Mouse (Mus musculus): ENCODE data around the gene Clint1. TPM values are rescaled to one million over a fixed set of nuclear protein-coding genes. Genes with fewer than 3 reads are reported as not detected.

Gene Clint1
- polyA plus RNA-seq, 1 experiment, result 59.4 TPM

GRCm38 (mm10) chr11:45937478-45937877 is 85.6 kb downstream of the Clint1 start:
- TF ChIP-seq CTCF (IDR thresholded peaks at IDR 0.05; ENCODE audit: borderline replicate concordance, extremely low read depth, insufficient read depth, insufficient read length), result no peak
- TF ChIP-seq POLR2A (IDR thresholded peaks at IDR 0.05; ENCODE audit: borderline replicate concordance, extremely low read depth, insufficient read depth, insufficient read length, poor library complexity, severe bottlenecking), result no peak
- DNase-seq (ENCODE audit: low read depth), result no peak

- TF ChIP-seq POLR2A (IDR thresholded peaks at IDR 0.05; ENCODE audit: borderline replicate concordance, extremely low read depth, insufficient read depth, insufficient read length, poor library complexity, severe bottlenecking) (no peak), CTCF (IDR thresholded peaks at IDR 0.05; ENCODE audit: borderline replicate concordance, extremely low read depth, insufficient read depth, insufficient read length) (no peak)
- no peak for DNase-seq (ENCODE audit: low read depth)
Observed at GRCm38 (mm10) chr11:45938917-45939316, 87.1 kb downstream of the Clint1 start.

GRCm38 (mm10) chr11:45942281-45942680 is 90.4 kb downstream of the Clint1 start:
- no peak for DNase-seq (ENCODE audit: low read depth)
- TF ChIP-seq CTCF (IDR thresholded peaks at IDR 0.05; ENCODE audit: borderline replicate concordance, extremely low read depth, insufficient read depth, insufficient read length) (no peak), POLR2A (IDR thresholded peaks at IDR 0.05; ENCODE audit: borderline replicate concordance, extremely low read depth, insufficient read depth, insufficient read length, poor library complexity, severe bottlenecking) (no peak)

GRCm38 (mm10) chr11:45943108-45943705 is 91.4 kb downstream of the Clint1 start:
- TF ChIP-seq POLR2A (IDR thresholded peaks at IDR 0.05; ENCODE audit: borderline replicate concordance, extremely low read depth, insufficient read depth, insufficient read length, poor library complexity, severe bottlenecking), result no peak
- no peak for TF ChIP-seq CTCF (IDR thresholded peaks at IDR 0.05; ENCODE audit: borderline replicate concordance, extremely low read depth, insufficient read depth, insufficient read length)
- peak; percentile 73 for DNase-seq (ENCODE audit: low read depth)

GRCm38 (mm10) chr11:45943891-45944642 is 92.2 kb downstream of the Clint1 start:
- TF ChIP-seq POLR2A (IDR thresholded peaks at IDR 0.05; ENCODE audit: borderline replicate concordance, extremely low read depth, insufficient read depth, insufficient read length, poor library complexity, severe bottlenecking) (no peak), CTCF (IDR thresholded peaks at IDR 0.05; ENCODE audit: borderline replicate concordance, extremely low read depth, insufficient read depth, insufficient read length) (no peak)
- DNase-seq (ENCODE audit: low read depth), result peak; percentile 68

GRCm38 (mm10) chr11:45944643-45945156 is 92.8 kb downstream of the Clint1 start, which contains the start of gene Lsm11:
Gene Lsm11 (minus strand): TSS chr11:45944935.
- DNase-seq (ENCODE audit: low read depth), result peak; percentile 96
- peak; percentile 100 for TF ChIP-seq CTCF (IDR thresholded peaks at IDR 0.05; ENCODE audit: borderline replicate concordance, extremely low read depth, insufficient read depth, insufficient read length)
- peak; percentile 32; the same call in 1 of the 2 replicates for TF ChIP-seq POLR2A (IDR thresholded peaks at IDR 0.05; ENCODE audit: borderline replicate concordance, extremely low read depth, insufficient read depth, insufficient read length, poor library complexity, severe bottlenecking)

- DNase-seq (ENCODE audit: low read depth), result no peak
- no peak for TF ChIP-seq POLR2A (IDR thresholded peaks at IDR 0.05; ENCODE audit: borderline replicate concordance, extremely low read depth, insufficient read depth, insufficient read length, poor library complexity, severe bottlenecking)
- no peak for TF ChIP-seq CTCF (IDR thresholded peaks at IDR 0.05; ENCODE audit: borderline replicate concordance, extremely low read depth, insufficient read depth, insufficient read length)
Observed at GRCm38 (mm10) chr11:45946796-45947195, 94.9 kb downstream of the Clint1 start.

GRCm38 (mm10) chr11:45947491-45947890 is 95.6 kb downstream of the Clint1 start:
- DNase-seq (ENCODE audit: low read depth), result peak; percentile 20
- TF ChIP-seq CTCF (IDR thresholded peaks at IDR 0.05; ENCODE audit: borderline replicate concordance, extremely low read depth, insufficient read depth, insufficient read length), result no peak
- no peak for TF ChIP-seq POLR2A (IDR thresholded peaks at IDR 0.05; ENCODE audit: borderline replicate concordance, extremely low read depth, insufficient read depth, insufficient read length, poor library complexity, severe bottlenecking)

- DNase-seq (ENCODE audit: low read depth), result peak; percentile 98
- TF ChIP-seq CTCF (IDR thresholded peaks at IDR 0.05; ENCODE audit: borderline replicate concordance, extremely low read depth, insufficient read depth, insufficient read length) (no peak), POLR2A (IDR thresholded peaks at IDR 0.05; ENCODE audit: borderline replicate concordance, extremely low read depth, insufficient read depth, insufficient read length, poor library complexity, severe bottlenecking) (0 out of 2 replicates have a peak, but pooled peaks have one; percentile 2)
Observed at GRCm38 (mm10) chr11:45955127-45955627, 103.3 kb downstream of the Clint1 start, which contains the start of gene Thg1l. Gene Thg1l (minus strand): TSS chr11:45955494.

GRCm38 (mm10) chr11:45959598-45959997 is 107.7 kb downstream of the Clint1 start:
- TF ChIP-seq POLR2A (IDR thresholded peaks at IDR 0.05; ENCODE audit: borderline replicate concordance, extremely low read depth, insufficient read depth, insufficient read length, poor library complexity, severe bottlenecking) (no peak), CTCF (IDR thresholded peaks at IDR 0.05; ENCODE audit: borderline replicate concordance, extremely low read depth, insufficient read depth, insufficient read length) (peak; percentile 4; the same call in 1 of the 2 replicates)
- DNase-seq (ENCODE audit: low read depth), result peak; percentile 10

- DNase-seq (ENCODE audit: low read depth), result no peak
- TF ChIP-seq CTCF (IDR thresholded peaks at IDR 0.05; ENCODE audit: borderline replicate concordance, extremely low read depth, insufficient read depth, insufficient read length) (no peak), POLR2A (IDR thresholded peaks at IDR 0.05; ENCODE audit: borderline replicate concordance, extremely low read depth, insufficient read depth, insufficient read length, poor library complexity, severe bottlenecking) (no peak)
Observed at GRCm38 (mm10) chr11:45960003-45960402, 108.2 kb downstream of the Clint1 start.

Other genes starting within 250 kb of the Clint1 start
- gene Lsm11, start 92.9 kb downstream of the Clint1 start, polyA plus RNA-seq (2012; rRNA removed), result 19.1 and 29.7 TPM in 2 replicates
- gene Thg1l, start 103.4 kb downstream of the Clint1 start, polyA plus RNA-seq (2012; rRNA removed), result 12.0 and 12.2 TPM in 2 replicates
- gene Sox30, start 128.3 kb downstream of the Clint1 start, polyA plus RNA-seq (2012; rRNA removed), result 0.29 and 0.30 TPM in 2 replicates
- gene Gm12166, start 200.3 kb downstream of the Clint1 start, polyA plus RNA-seq (2012; rRNA removed), result 4.6 and 6.3 TPM in 2 replicates
- 15.5 and 22.8 TPM in 2 replicates for gene Adam19, start 203.9 kb downstream of the Clint1 start, polyA plus RNA-seq (2012; rRNA removed)

All from brain, embryonic 14.5 days (tissue).